Mouse (Mus musculus): ENCODE data around the gene Ltc4s. TPM values are rescaled to one million over a fixed set of nuclear protein-coding genes. Genes with fewer than 3 reads are reported as not detected.

Gene Ltc4s
- total and polyA plus RNA-seq, 2 experiments from 2014 or later = 5.3 to 21.3 TPM

- WGBS = 82% methylated on average over 4 of the region's 4 CpGs
- Histone ChIP-seq H3K27ac (ENCODE audit: low read depth, low read length) (no peak overlapping the region), H3K36me3 (ENCODE audit: insufficient read depth, low read length) (0 out of 2 replicates have a peak, but pooled peaks cover 4% of the 10 kb centered on the region), H3K4me1 (ENCODE audit: insufficient read depth, low read length) (no peaks in the 10 kb centered on the region), H3K27me3 (ENCODE audit: insufficient read depth, low read length) (no peaks in the 10 kb centered on the region), H3K9me3 (ENCODE audit: low read length) (no peaks in the 10 kb centered on the region), H3K4me2 (ENCODE audit: low read depth, low read length, poor library complexity, severe bottlenecking) (no peak overlapping the region), H3K9ac (replicated peaks; ENCODE audit: low read length, poor library complexity, severe bottlenecking) (no peak overlapping the region), H3K4me3 (ENCODE audit: low read depth, low read length) (no peak overlapping the region)
- TF ChIP-seq CTCF (IDR thresholded peaks at IDR 0.05) = no peak
- DNase-seq (ENCODE audit: low spot score) = no peak
- no peak for ATAC-seq (ENCODE audit: low FRiP score)
Observed at GRCm38 (mm10) chr11:50216724-50217366, 21.6 kb downstream of the Ltc4s start.

GRCm38 (mm10) chr11:50215633-50216032 is 22.8 kb downstream of the Ltc4s start:
- WGBS = 18% methylated on average over 9 of the region's 9 CpGs
- peak overlapping the region; percentile 55; the same call in 1 of the 2 replicates for H3K27ac ChIP-seq (ENCODE audit: low read depth, low read length)
- no peak overlapping the region for H3K9ac ChIP-seq (replicated peaks; ENCODE audit: low read length, poor library complexity, severe bottlenecking)
- no peaks in the 10 kb centered on the region for H3K27me3 ChIP-seq (ENCODE audit: insufficient read depth, low read length)
- H3K4me2 ChIP-seq (ENCODE audit: low read depth, low read length, poor library complexity, severe bottlenecking) = no peak overlapping the region
- ATAC-seq (ENCODE audit: low FRiP score) (no peak), DNase-seq (ENCODE audit: low spot score) (no peak)
- no peaks in the 10 kb centered on the region for H3K9me3 ChIP-seq (ENCODE audit: low read length)
- 0 out of 2 replicates have a peak, but pooled peaks cover 3% of the 10 kb centered on the region for H3K4me1 ChIP-seq (ENCODE audit: insufficient read depth, low read length)
- no peak overlapping the region for H3K4me3 ChIP-seq (ENCODE audit: low read depth, low read length)
- H3K36me3 ChIP-seq (ENCODE audit: insufficient read depth, low read length) = 0 out of 2 replicates have a peak, but pooled peaks cover 4% of the 10 kb centered on the region
- TF ChIP-seq CTCF (IDR thresholded peaks at IDR 0.05) = no peak

DNA sequence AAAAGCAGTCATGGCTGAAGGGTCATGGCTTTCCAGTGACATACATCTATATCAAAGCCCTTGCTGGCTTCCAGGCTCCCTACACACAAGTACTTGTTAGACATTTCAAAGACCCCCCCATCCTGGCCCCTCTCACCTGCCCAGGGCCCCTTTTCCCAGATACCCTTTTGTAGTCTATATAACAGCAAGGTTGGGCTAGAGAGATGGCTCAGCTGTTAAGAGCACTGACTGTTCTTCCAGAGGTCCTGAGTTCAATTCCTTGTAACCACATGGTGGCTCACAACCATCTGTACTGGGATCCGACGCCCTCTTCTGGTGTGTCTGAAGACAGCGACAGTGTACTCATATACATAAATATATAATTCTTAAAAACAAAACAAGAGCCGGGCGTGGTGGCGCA is 23.8 kb downstream of the Ltc4s start:
- Histone ChIP-seq H3K4me3 (ENCODE audit: low read depth, low read length) (no peak overlapping the region), H3K9me3 (ENCODE audit: low read length) (no peaks in the 10 kb centered on the region), H3K36me3 (ENCODE audit: insufficient read depth, low read length) (0 out of 2 replicates have a peak, but pooled peaks cover 4% of the 10 kb centered on the region), H3K27me3 (ENCODE audit: insufficient read depth, low read length) (no peaks in the 10 kb centered on the region), H3K4me2 (ENCODE audit: low read depth, low read length, poor library complexity, severe bottlenecking) (no peak overlapping the region), H3K9ac (replicated peaks; ENCODE audit: low read length, poor library complexity, severe bottlenecking) (no peak overlapping the region), H3K27ac (ENCODE audit: low read depth, low read length) (no peak overlapping the region), H3K4me1 (ENCODE audit: insufficient read depth, low read length) (0 out of 2 replicates have a peak, but pooled peaks cover 3% of the 10 kb centered on the region)
- no peak for DNase-seq (ENCODE audit: low spot score)
- no peak for ATAC-seq (ENCODE audit: low FRiP score)
- TF ChIP-seq CTCF (IDR thresholded peaks at IDR 0.05) = peak; percentile 19; the same call in 1 of the 2 replicates
- WGBS = 93% methylated on average over 6 of the region's 6 CpGs

DNA sequence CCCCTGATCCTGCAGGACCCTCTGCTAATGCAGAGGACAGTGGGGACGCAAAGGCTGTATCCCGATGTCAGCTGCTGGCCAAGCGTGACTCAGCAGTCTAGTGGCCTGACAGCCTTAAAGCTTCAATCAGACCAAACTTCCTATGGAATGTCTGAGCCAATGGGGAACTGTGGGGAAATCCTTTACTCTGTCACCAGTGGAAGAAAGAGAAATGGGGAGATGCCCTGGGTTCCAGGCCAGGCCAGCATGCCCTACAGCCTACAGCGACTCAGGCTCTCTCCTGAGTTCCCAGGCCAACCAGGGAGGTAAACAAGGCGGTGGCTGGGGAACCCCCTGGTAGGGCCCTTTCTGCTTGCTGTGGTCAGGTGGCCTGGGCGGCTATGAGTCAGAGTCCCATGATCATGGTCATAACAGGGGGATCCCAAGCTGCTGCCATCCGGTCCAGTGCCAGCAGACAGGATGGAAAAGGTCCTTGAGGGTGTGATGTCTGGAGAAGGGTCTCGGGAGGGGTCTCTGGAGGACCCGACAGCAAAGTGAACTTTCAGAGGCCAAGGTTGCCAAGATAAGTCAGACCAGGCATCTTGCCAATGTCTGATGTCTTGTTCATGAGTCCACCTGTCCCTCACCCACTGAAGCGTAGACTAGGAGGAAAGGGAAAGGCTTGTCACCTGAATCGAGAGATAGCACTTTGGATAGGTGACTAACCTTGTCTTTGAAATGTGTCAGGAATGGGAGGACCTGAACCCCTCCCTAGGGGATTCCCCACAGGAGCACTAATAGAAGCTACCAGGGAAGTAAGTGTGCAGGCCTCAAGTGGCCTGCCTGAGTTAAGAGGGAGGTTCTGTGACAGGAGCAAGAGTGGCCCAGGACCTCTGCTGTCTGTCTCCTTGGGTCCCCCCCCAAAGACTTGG is 25.3 kb downstream of the Ltc4s start:
- ATAC-seq (ENCODE audit: low FRiP score) (no peak), DNase-seq (ENCODE audit: low spot score) (no peak)
- H3K4me1 ChIP-seq (ENCODE audit: insufficient read depth, low read length) = peaks cover 9% of the 10 kb centered on the region; the same call in 1 of the 2 replicates
- H3K36me3 ChIP-seq (ENCODE audit: insufficient read depth, low read length) = peaks cover under 1% of the 10 kb centered on the region; the same call in 1 of the 2 replicates
- no peaks in the 10 kb centered on the region for H3K27me3 ChIP-seq (ENCODE audit: insufficient read depth, low read length)
- WGBS = 63% methylated on average over 11 of the region's 11 CpGs
- TF ChIP-seq CTCF (IDR thresholded peaks at IDR 0.05) = no peak
- H3K9ac ChIP-seq (replicated peaks; ENCODE audit: low read length, poor library complexity, severe bottlenecking) = no peak overlapping the region
- H3K4me2 ChIP-seq (ENCODE audit: low read depth, low read length, poor library complexity, severe bottlenecking) = no peak overlapping the region
- H3K4me3 ChIP-seq (ENCODE audit: low read depth, low read length) = no peak overlapping the region
- H3K9me3 ChIP-seq (ENCODE audit: low read length) = no peaks in the 10 kb centered on the region
- H3K27ac ChIP-seq (ENCODE audit: low read depth, low read length) = no peak overlapping the region

- H3K4me3 ChIP-seq (ENCODE audit: low read depth, low read length) = no peak overlapping the region
- H3K9ac ChIP-seq (replicated peaks; ENCODE audit: low read length, poor library complexity, severe bottlenecking) = no peak overlapping the region
- no peak overlapping the region for H3K27ac ChIP-seq (ENCODE audit: low read depth, low read length)
- H3K27me3 ChIP-seq (ENCODE audit: insufficient read depth, low read length) = no peaks in the 10 kb centered on the region
- no peak for ATAC-seq (ENCODE audit: low FRiP score)
- peaks cover 9% of the 10 kb centered on the region for H3K36me3 ChIP-seq (ENCODE audit: insufficient read depth, low read length)
- no peak for DNase-seq (ENCODE audit: low spot score)
- 72% methylated on average over 3 of the region's 3 CpGs for WGBS
- TF ChIP-seq CTCF (IDR thresholded peaks at IDR 0.05) = no peak
- H3K4me2 ChIP-seq (ENCODE audit: low read depth, low read length, poor library complexity, severe bottlenecking) = no peak overlapping the region
- H3K9me3 ChIP-seq (ENCODE audit: low read length) = no peaks in the 10 kb centered on the region
- H3K4me1 ChIP-seq (ENCODE audit: insufficient read depth, low read length) = peaks cover 9% of the 10 kb centered on the region; the same call in 1 of the 2 replicates
Observed at GRCm38 (mm10) chr11:50212060-50212739, 26.2 kb downstream of the Ltc4s start.

All from midbrain, postnatal 0 days (tissue).